ENCODE assay signal across 9 mouse cellular contexts in genomic region chr3:51197112-51197731, GRCm38 (mm10). TPM values are rescaled to one million over a fixed set of nuclear protein-coding genes. Genes with fewer than 3 reads are reported as not detected.
A peak's percentile ranks its signal among the peaks of the same experiment; 100 is the strongest.
DNase-seq lines count a peak whose midpoint lies in the region; ATAC-seq lines count a peak whose summit lies in the region.
"Had no signal": no experiment of that assay in that cellular context is flagged by ENCODE, and none has a peak within 500 bp of the region (broad histone marks: within the 10 kb centered on the region; RNA-seq: fewer than 3 reads in every experiment).

No protein-coding gene starts in this region.

- H3K27ac ChIP-seq in limb, embryonic 13.5 days: peak overlapping the region; percentile 44; the same call in 1 of the 2 replicates
- H3K27ac ChIP-seq in liver, embryonic 11.5 days (ENCODE audit: low read depth, low read length): no peak overlapping the region
- H3K27ac ChIP-seq: hindbrain, embryonic 15.5 days had no signal

- no peaks in the 10 kb centered on the region for H3K36me3 ChIP-seq in limb, embryonic 13.5 days
- no peaks in the 10 kb centered on the region for H3K36me3 ChIP-seq in liver, embryonic 11.5 days (ENCODE audit: control insufficient read depth, insufficient read depth, low read length)
- H3K36me3 ChIP-seq: hindbrain, embryonic 15.5 days had no signal

- peaks cover 31% of the 10 kb centered on the region for H3K4me1 ChIP-seq in limb, embryonic 13.5 days
- no peaks in the 10 kb centered on the region for H3K4me1 ChIP-seq in liver, embryonic 11.5 days (replicated peaks; ENCODE audit: control insufficient read depth, insufficient read depth, low read length)

- no peak overlapping the region for H3K4me2 ChIP-seq in limb, embryonic 13.5 days (replicated peaks)
- H3K4me2 ChIP-seq in liver, embryonic 11.5 days: no peak overlapping the region
- H3K4me2 ChIP-seq: hindbrain, embryonic 15.5 days had no signal

- no peak overlapping the region for H3K4me3 ChIP-seq in limb, embryonic 13.5 days
- no peak overlapping the region for H3K4me3 ChIP-seq in liver, embryonic 11.5 days (ENCODE audit: low read depth, low read length)
- H3K4me3 ChIP-seq: hindbrain, embryonic 15.5 days had no signal

- 48% methylated on average over 9 of the region's 9 CpGs for WGBS in limb, embryonic 13.5 days
- WGBS in liver, embryonic 11.5 days: 69% methylated on average over 9 of the region's 9 CpGs

- H3K27me3 ChIP-seq in limb, embryonic 13.5 days: no peaks in the 10 kb centered on the region
- no peaks in the 10 kb centered on the region for H3K27me3 ChIP-seq in liver, embryonic 11.5 days (replicated peaks; ENCODE audit: control insufficient read depth, insufficient read depth, low read length)
- H3K27me3 ChIP-seq: hindbrain, embryonic 15.5 days had no signal

- DNase-seq in A20 (ENCODE audit: low read depth, low spot score): peak; percentile 82
- DNase-seq in MN1 (ENCODE audit: low spot score): peak; percentile 30
- DNase-seq in gastrocnemius, adult 8-10 months (ENCODE audit: low spot score in 2 of 2): peak; percentile 27 to 33
- no peak for DNase-seq in right cerebral cortex, postnatal 4 days
- DNase-seq in liver, embryonic 11.5 days (ENCODE audit: low spot score): no peak
- no peak for DNase-seq in urinary bladder, adult 18-20 months (ENCODE audit: low spot score in 2 of 2)

- H3K9me3 ChIP-seq in limb, embryonic 13.5 days: no peaks in the 10 kb centered on the region
- H3K9me3 ChIP-seq in liver, embryonic 11.5 days (ENCODE audit: control insufficient read depth, low read length): no peaks in the 10 kb centered on the region
- H3K9me3 ChIP-seq: hindbrain, embryonic 15.5 days had no signal

- no peak overlapping the region for H3K9ac ChIP-seq in limb, embryonic 13.5 days
- no peak overlapping the region for H3K9ac ChIP-seq in liver, embryonic 11.5 days (ENCODE audit: low read depth, low read length)
- H3K9ac ChIP-seq: hindbrain, embryonic 15.5 days had no signal

- ATAC-seq in limb, embryonic 13.5 days (ENCODE audit: low FRiP score, low read depth): peak; percentile 45; the same call in 1 of the 2 replicates
- no peak for ATAC-seq in erythroblast, adult 5-6 weeks (replicated peaks; ENCODE audit: low FRiP score, poor library complexity, severe bottlenecking)
- ATAC-seq in liver, embryonic 11.5 days (replicated peaks; ENCODE audit: low FRiP score): no peak

RNA-seq across cellular contexts. Expression of gene Noct, which starts 27.0 kb away (rescaled TPM):
- total RNA-seq in gastrocnemius, adult 8-10 months (2022): 10 to 100 TPM; 15.7 to 26.0 (median 19.1) TPM
- polyA plus RNA-seq in limb, embryonic 13.5 days (2015; fragmentation: Nextera tagmentation; extraction: Ambion mirVana): 10.0 and 10.4 TPM in 2 replicates
- 39.6 and 43.5 TPM in 2 replicates for total RNA-seq in erythroblast, adult 5-6 weeks (2015; ENCODE audit: low replicate concordance)
- total RNA-seq in erythroblast, adult 5-6 weeks (2017; ENCODE audit: low replicate concordance): 27.3 and 31.4 TPM in 2 replicates
- polyA plus RNA-seq in liver, embryonic 11.5 days (2014; fragmentation: Nextera tagmentation; extraction: Ambion mirVana): 29.0 and 30.7 TPM in 2 replicates

Comparison
In these comparisons a context has a peak if more than half of its experiments do, and no peak if none do; other contexts are left out.
1. DNase-seq: peak in A20 (single experiment), MN1 (single experiment) and gastrocnemius, adult 8-10 months (2 of 2); none in right cerebral cortex, postnatal 4 days (single experiment), liver, embryonic 11.5 days (single experiment) and urinary bladder, adult 18-20 months (0 of 2).